Mouse (Mus musculus) brain, embryonic 14.5 days (tissue): ENCODE results near the gene Mgme1. TPM values are rescaled to one million over a fixed set of nuclear protein-coding genes. Genes with fewer than 3 reads are reported as not detected.

Source experiments
- DNase-seq: peaks from one replicate; pipeline ENCODE4 v3.0.0-alpha.2; 2011; ENCODE audit warnings: low read depth
- CTCF ChIP-seq: fragments of 200-500 bp; IDR thresholded peaks from 2 replicates; pipeline ENCODE4 v1.5.1; 2012; ENCODE audit warnings: inconsistent platforms, mild to moderate bottlenecking, moderate library complexity, borderline replicate concordance; ENCODE audit not compliant: insufficient read depth, insufficient read length; ENCODE audit errors: extremely low read depth
- POLR2A ChIP-seq: fragments of 200-500 bp; IDR thresholded peaks from 2 replicates; pipeline ENCODE4 v1.6.1; 2012; ENCODE audit warnings: mild to moderate bottlenecking, inconsistent platforms, borderline replicate concordance; ENCODE audit not compliant: poor library complexity, insufficient read depth, insufficient read length, severe bottlenecking; ENCODE audit errors: extremely low read depth
- polyA plus RNA-seq: library from polyadenylated mRNA; depleted of rRNA; stranded (reverse); fragments of >200 nt; gene quantifications from 2 replicates; pipeline ENCODE4 v1.2.3, GENCODE M21; 2012; rRNA removed

The Mgme1 gene
- polyA plus RNA-seq = 6.4 and 6.6 TPM in 2 replicates

DNA sequence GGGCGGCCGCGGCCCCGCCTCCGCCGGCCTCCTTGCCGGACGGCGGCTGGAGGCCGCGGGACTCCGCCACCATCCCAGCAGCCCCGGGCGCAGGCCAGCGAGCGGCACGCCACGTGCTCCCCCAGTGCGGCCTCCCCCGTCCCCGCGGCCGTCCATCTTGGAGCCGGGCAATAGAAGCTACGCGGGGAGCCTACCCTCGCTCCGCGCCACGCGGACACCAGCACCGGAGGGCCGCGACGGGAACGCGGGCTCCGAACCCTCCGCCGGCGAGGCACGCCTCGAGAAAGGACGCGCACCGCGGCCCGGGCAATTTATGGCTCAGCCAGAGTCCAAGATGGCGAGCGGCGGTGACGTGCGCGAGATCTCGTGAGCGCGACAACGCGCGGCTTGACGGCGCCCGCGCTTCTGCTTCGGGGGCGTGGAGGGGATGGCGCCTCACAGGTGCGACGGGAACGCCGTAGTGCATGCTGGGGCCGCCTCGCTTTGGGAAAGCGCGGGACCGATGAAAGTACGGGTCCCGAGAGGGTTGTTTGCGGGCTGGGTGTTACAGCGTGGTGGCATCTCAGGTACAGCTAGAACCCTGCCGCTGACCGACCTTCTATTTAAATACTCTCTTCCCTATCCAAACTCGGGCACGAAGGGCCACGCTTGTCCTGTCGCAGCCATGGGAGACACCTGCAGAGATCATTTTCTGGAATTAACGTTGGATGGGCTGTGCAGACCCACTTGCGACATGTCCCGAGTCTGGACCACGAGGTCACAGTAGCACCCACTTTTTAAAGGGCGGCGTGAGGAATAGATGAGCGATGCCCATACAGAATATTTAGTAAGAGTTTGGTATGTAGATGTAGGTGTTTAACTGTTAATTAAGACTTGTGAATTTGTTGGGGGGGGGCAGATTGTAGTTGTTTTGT, at the start of gene Mgme1, which contains the start of gene Snx5:
Gene Mgme1, plus strand, starts transcription at position 157 of the 914 bp plus-strand sequence.
Gene Snx5, minus strand, starts transcription at position 400 of the 914 bp plus-strand sequence.
- no peak for TF ChIP-seq CTCF
- peak; percentile 83 for TF ChIP-seq POLR2A
- peak; percentile 98 for DNase-seq

GRCm38 (mm10) chr2:144224351-144224750, 46.1 kb upstream of the Mgme1 start:
- TF ChIP-seq POLR2A = no peak
- no peak for TF ChIP-seq CTCF

DNA sequence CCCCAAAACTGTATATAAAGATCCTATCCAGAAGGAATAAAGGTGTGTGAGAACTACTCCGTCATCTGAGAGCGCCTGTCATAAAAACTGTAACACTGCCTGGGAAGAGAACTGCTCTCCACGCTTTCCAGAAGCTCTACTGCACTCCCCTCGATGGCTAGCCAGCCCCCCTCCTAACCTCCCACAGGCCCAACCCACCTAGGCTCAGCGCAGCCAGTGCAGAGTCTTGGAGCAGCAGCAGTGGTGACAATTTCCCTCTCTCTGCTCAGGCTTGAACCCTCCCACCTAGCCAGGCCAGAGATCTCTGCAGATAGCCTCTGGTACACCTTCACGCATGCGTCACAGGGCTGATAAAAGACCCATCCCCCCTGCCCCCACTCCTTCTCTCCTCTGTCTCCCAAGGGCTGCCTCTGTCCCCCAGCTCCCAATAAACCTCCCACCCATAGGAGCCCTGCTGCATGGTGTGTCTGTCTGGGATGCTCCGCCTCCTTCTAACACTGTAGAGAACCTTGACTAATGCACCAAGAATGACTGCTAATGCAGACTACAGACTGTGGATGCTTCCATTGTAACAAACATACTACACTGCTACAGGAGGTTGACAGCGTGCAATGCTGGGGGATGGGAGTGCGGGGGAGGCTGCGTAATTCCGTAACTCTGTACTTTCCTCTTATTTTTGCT, 43.4 kb upstream of the Mgme1 start:
- no peak for DNase-seq
- TF ChIP-seq POLR2A = no peak
- no peak for TF ChIP-seq CTCF

More at GRCm38 (mm10) chr2:144224351-144224750, 46.1 kb upstream of the Mgme1 start:
- no peak for DNase-seq

DNA sequence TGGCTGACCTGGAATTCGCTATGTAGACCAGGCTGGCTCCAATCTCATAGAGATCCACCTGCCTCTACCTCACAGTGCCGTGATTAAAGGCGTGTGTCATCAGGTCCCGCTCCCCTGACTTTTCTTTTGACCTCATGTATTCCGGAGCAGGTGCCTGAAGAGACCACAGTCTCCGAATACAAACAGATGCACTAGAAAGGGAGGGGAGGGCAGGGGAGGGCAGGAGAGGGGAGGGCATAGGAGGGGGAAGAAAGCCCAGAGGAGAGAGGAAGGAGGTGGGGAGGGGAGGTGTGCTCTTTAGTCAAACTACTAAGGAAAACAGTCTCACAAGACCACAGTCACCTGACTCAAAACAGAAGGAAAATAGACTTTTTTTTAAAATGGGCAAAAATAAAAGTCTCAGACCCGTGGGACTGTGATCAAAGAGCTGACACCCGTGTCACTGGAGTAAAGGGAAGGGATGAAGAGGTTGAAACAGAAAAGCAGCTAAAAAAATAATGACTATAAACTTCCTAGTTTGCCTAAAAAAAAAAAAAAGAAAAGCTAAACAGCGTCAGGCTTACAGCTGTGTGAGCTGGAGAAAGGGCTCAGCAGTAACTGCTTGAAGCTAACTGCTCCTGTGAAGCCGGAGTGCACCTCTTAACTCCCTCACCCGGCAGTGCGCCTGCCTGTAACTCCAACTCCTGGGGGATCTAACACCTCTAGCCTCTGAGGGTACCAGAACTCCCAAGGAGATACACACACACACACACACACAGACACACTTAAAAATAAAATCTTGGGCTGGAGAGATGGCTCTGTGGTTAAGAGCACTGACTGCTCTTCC, 41.7 kb upstream of the Mgme1 start:
- no peak for DNase-seq

DNA sequence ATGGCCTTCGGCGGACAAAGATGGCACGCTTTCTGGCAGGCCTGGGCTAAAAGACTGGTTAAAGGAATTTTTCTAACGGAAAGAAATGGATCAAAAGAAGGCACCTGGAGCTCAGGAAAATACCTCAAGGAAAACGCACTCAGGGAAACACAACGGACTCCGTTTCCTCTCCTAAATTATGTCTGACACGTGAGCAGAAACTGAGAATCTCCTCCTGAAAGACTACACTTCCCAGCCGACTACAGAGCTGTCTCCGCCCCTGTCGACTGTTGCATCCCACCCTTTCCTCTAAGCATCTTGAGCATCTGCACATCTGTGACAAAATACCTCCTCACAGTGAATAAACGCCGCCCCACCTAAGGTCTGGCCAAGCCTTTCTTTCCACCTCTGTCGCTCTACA, 40.8 kb upstream of the Mgme1 start:
- no peak for DNase-seq
- TF ChIP-seq CTCF = no peak
- no peak for TF ChIP-seq POLR2A

More for the DNA sequence above, 41.7 kb upstream of the Mgme1 start:
- no peak for TF ChIP-seq CTCF
- TF ChIP-seq POLR2A = no peak

GRCm38 (mm10) chr2:144230498-144230897, 40.0 kb upstream of the Mgme1 start:
- TF ChIP-seq POLR2A = no peak
- TF ChIP-seq CTCF = no peak
- DNase-seq = no peak

DNA sequence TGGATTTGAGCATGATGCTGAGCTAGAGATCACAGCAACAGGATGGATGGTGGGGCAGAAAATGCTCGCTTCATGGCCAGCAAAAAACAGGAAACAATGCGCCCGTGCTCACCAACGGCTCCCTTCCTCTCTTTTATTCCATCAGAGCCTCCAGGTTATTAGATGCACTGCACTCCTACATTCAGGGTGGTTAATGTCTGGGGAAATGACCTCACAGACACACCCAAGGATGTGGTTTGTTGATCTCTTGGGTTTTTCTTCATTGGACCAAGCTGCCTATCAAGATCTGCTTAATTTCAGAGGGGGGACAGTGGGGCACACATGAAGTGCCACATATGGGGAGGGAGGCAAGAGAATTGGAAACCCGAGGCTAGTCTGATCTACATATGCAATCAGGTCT, 39.3 kb upstream of the Mgme1 start:
- DNase-seq = no peak
- TF ChIP-seq POLR2A (no peak), CTCF (no peak)

- TF ChIP-seq CTCF (no peak), POLR2A (no peak)
- DNase-seq = no peak
Measured at GRCm38 (mm10) chr2:144233534-144233933, 36.9 kb upstream of the Mgme1 start.

DNA sequence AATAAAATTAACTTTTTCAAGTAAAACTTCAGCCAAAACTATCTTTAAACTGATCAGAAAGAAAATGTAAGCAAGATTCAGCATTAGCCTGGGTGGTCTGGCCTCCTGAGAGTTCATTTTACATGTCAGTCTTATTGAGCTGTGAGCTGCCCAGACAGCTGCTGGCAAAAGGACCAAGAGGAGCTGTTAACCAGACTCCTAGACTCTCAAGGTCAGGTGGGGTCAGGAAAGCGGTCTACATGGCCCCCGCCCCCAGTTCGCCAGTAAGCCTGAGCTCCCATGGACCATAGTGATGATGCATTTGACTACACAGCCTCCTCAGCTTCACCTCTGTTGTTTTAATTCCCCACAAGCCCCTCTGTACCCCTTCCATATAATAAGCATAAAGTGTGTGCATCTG, 34.7 kb upstream of the Mgme1 start:
- DNase-seq = no peak
- TF ChIP-seq POLR2A (no peak), CTCF (no peak)

DNA sequence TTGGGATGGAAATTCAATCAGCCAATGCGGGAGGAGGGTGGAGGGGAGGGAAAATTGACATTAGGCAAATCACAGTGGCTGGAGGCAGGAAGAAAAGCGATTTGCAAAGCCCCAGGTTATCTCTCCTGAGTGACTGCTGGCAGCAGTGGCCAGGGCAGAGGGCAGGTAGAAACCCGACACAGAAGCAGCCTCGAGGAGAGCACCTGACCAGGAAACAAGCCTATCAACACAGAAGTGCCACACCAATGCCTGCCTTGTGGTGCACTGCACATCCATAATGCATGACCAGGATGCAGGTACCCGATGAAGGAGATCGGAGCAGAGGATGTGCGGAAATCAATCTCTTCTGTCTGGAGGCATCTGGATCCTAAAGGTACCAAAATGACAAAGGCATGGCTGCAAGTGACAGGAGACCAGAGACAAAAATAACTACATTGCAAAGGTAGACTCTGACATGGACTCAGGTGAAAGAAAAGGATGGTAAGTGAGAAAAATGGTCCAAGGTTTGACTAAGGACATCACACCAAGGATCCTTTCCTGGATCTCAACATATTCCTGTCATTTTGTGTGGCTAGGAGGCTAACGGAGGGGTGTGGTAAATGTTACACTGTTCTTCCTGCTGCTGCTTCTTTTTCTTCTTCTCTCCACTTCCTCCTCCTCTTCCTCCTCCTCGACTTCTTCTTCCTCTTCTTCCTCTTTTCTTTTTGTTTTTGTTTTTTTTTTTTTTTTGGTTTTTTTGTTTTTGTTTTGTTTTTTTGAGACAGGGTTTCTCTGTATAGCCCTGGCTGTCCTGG, 33.5 kb upstream of the Mgme1 start:
- TF ChIP-seq CTCF (no peak), POLR2A (no peak)
- DNase-seq = no peak

GRCm38 (mm10) chr2:144238341-144238740, 32.1 kb upstream of the Mgme1 start:
- no peak for TF ChIP-seq POLR2A
- TF ChIP-seq CTCF = no peak
- no peak for DNase-seq
